Mouse (Mus musculus): ENCODE data around the gene Capzb.
A peak's percentile ranks its signal among the peaks of the same experiment; 100 is the strongest.

Capzb gene

GRCm38 (mm10) chr4:139265783-139266499 is 73.2 kb downstream of the Capzb start:
- no peak for DNase-seq (ENCODE audit: low spot score)

DNA sequence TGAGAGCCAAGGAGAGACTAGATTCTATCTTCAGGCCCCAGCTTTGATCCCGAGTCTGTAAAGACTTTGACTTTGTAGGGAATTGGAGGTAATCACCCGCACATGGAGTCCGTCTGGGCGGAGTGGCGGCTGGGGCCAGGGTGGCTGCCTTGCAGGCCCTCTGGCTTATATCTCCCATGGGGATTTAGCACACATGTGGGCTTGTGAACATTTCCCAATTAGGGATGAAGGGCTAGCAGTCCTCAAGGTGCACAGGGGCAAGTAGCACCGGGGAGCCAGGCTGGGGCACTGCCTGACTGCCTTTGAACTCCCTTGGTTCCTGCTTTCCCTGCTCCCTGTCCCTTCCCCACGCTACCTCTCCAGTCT is 73.8 kb downstream of the Capzb start:
- DNase-seq (ENCODE audit: low spot score) = no peak

GRCm38 (mm10) chr4:139267335-139267734 is 74.6 kb downstream of the Capzb start:
- DNase-seq (ENCODE audit: low spot score) = no peak

- no peak for DNase-seq (ENCODE audit: low spot score)
Observed at GRCm38 (mm10) chr4:139268242-139268641, 75.5 kb downstream of the Capzb start.

- DNase-seq (ENCODE audit: low spot score) = no peak
Observed at GRCm38 (mm10) chr4:139270168-139270567, 77.5 kb downstream of the Capzb start.

GRCm38 (mm10) chr4:139271562-139271961 is 78.9 kb downstream of the Capzb start:
- DNase-seq (ENCODE audit: low spot score) = no peak

DNA sequence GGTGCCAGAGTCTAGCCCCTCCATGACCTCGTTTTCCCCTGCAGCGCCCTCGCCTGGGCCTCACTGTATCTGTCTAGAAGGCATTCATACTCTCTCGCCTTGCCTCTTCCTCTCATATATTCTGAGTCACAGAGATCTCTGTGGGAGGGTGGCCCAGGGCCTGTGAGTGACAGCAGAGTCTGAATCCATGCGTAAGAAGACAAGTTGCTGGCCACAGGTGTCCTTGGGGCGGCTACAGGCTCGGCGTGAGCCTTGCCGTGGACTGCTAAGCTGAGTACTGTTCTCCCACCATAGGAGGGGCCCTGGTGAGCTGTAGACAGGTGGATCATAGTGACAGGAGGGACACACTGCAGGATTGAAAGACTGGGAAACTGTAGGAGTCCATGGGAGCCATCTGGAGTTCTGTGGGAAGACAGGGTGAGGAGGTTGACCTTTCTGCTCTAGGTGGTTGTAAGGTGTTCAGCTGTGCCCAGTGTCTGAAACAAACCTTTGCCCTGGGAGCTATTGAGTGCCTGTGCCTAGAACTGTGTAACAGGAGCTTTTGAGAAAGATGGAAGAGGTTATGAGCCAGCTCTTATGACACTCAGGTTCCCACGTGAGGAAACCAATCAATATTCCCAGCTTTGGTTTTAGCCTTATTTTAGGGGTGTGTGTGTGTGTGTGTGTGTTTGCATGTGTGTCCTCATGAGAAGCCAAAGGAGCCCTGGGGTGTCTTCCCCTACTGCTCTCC is 80.4 kb downstream of the Capzb start:
- no peak for DNase-seq (ENCODE audit: low spot score)

GRCm38 (mm10) chr4:139274573-139274972 is 81.9 kb downstream of the Capzb start:
- no peak for DNase-seq (ENCODE audit: low spot score)

- DNase-seq (ENCODE audit: low spot score) = no peak
Observed at GRCm38 (mm10) chr4:139276411-139276810, 83.7 kb downstream of the Capzb start.

DNA sequence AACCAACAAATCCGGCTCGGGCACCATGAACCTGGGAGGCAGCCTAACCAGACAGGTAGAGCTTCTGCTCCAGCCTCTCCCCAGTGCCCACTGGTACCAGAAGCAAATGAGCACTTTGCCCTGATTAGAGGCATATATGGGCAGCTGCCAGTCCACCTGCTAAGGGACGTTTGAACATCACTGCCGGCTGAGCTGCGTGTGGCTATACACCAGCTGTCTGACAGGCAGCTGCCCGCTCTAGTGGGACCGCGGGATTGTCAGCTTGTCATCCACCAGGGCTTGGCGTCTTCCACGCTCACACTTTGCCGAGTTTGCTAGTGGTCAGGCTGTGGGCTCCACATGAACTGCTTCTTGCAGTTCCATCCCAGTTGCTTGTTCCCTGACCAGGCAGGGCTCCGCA is 87.8 kb downstream of the Capzb start:
- no peak for DNase-seq (ENCODE audit: low spot score)

DNA sequence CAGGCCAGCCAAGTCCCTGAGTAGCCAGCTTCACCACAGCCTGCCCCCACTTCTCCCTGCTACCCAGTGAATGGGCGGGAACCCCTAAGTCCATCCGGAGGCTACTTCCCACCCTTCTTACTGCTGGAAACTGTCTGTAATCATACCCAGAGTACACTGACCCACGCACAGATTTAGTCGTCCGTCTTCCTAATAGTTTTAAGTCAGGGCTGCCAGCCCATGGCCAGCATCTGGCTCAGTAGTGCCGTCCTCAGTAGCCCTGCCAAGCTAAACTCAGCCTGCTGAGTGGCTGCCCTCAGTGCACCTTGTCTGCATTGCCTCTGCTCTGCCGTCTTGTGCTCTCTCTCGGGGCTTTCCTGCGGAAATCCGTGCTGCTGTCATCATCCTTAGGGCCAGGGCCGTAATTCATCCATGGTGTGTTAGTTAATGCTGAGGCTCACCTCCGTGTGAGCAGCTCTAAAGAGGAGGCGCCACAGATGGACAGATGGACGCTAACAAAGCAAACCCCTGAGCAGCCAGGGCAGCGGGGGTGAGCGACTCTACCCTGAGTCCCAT is 89.2 kb downstream of the Capzb start:
- DNase-seq (ENCODE audit: low spot score) = no peak

DNA sequence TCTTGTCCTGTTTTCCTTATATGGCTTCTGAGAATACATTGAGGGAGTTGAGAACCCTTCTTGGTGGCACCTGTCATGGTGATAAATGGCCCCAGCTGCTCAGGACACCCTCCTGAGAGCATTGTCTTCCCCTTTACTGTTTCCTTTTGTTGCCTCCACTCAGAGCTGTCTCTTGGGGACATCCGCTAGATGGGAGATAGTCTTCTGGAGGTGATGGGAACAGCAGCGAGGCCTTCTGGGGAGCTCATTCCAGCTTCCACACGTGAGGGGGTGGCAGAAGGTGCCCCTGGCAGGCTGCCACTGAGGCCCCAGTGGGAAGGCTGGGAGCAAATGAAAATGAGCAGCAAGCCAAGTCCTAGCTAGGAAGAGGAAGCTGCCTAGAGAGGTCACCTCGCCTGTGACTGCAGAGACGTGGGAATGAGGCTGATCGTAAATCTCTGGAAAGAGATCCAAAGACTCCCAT is 90.3 kb downstream of the Capzb start:
- no peak for DNase-seq (ENCODE audit: low spot score)

GRCm38 (mm10) chr4:139284877-139285276 is 92.2 kb downstream of the Capzb start:
- DNase-seq (ENCODE audit: low spot score) = no peak

DNA sequence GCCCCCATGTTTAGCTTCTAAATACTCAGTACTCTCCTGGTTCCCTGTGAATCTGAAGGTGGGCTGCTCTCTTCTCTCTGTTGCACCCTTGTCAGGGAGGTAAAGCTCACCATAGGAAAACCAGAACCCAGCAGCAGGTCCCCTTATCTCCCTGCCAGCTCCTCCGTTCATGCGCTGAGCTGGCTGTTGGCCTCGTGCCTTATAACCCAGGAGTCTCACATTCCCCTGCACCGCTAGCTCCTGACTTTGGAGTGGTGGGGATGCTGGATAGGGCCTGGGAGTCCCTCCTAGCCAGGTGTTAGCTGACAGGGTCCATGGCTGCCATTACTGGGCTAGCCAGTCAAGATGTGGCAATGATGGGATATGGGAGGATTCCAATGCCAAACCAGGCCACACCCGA is 93.5 kb downstream of the Capzb start:
- DNase-seq (ENCODE audit: low spot score) = no peak

- DNase-seq (ENCODE audit: low spot score) = peak; percentile 83
Observed at GRCm38 (mm10) chr4:139287122-139287863, 94.6 kb downstream of the Capzb start.

DNA sequence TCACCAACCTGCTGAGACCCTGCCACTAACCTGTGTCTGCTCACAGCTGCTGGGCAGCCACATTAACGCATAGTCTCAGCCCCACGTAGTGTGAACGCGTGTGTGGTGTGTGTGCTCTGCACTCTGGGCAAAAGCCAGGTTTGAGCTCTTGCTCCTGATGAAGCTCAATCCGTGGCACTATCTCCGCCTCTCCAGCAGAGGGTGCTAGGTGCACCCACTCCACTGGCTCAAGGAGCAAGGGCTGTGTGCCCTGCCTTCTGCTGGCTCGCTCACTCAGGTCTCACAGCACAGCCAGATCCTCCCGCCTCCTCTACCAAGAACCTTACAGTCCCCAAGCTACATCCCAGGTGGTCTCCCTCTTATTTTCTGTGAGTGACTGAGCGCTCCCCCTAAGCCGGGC is 96.3 kb downstream of the Capzb start:
- peak; percentile 56 for DNase-seq (ENCODE audit: low spot score)

GRCm38 (mm10) chr4:139291099-139291498 is 98.4 kb downstream of the Capzb start:
- DNase-seq (ENCODE audit: low spot score) = no peak

- no peak for DNase-seq (ENCODE audit: low spot score)
Observed at GRCm38 (mm10) chr4:139292038-139292437, 99.3 kb downstream of the Capzb start.

DNA sequence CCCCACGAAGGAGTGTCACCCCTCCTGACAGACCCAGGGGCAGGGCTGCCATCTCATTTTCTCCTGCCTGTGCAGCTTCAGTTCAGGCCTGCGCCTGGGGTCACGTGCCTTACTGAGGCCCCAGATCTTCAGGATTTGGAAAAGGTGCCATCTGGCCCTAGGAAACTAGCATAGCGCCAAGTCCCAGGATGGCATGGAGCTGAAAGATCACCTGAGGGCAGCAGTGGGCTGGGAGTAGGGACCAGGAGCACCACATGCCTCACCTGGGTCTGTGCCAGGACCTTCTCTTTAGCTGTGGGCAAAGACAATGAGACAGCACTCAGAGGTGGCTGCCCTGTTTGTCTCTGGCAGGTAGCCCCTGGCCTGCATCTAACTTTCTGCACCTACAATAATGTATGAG is 104.9 kb downstream of the Capzb start:
- peak; percentile 50 for DNase-seq (ENCODE audit: low spot score)

- DNase-seq (ENCODE audit: low spot score) = peak; percentile 59
Observed at GRCm38 (mm10) chr4:139298671-139299366, 106.1 kb downstream of the Capzb start.

GRCm38 (mm10) chr4:139301780-139302179 is 109.1 kb downstream of the Capzb start:
- DNase-seq (ENCODE audit: low spot score) = no peak

- no peak for DNase-seq (ENCODE audit: low spot score)
Observed at GRCm38 (mm10) chr4:139302241-139302640, 109.5 kb downstream of the Capzb start.
